Mouse (Mus musculus): Measurements from ENCODE around the gene Vwa3a. TPM values are rescaled to one million over a fixed set of nuclear protein-coding genes. Genes with fewer than 3 reads are reported as not detected.
"Not testable (repeated sequence)": the region's sequence is repeated elsewhere in the genome, so short reads cannot be mapped to it uniquely, and the experiment has no call there.

Vwa3a gene
- polyA plus RNA-seq (2015; fragmentation: Nextera tagmentation; extraction: Ambion mirVana): 0.27 and 0.31 TPM in 2 replicates

DNA sequence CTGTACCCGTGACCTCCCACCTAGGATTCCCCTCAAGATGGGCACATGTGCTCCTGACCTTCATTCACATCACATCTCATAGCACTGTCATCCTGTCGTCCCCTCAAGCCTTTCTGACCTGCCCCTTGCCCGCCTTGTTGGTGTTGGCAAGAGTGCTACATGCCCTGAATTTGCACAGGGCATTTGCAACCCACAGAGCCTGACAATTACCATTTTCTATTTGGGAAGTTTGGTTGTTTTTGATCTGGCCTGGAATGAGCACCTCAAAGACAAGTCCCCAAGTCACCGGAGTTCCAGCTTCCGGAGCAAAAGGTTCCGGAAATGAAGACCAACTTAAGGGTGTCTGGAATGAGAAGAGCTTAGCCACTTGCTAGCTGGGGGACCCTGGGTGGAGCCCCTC lies at the start of gene Vwa3a:
Vwa3a (plus strand) TSS at position 301 of the 400 bp plus-strand sequence.
- DNase-seq (ENCODE audit: low spot score): no peak

DNA sequence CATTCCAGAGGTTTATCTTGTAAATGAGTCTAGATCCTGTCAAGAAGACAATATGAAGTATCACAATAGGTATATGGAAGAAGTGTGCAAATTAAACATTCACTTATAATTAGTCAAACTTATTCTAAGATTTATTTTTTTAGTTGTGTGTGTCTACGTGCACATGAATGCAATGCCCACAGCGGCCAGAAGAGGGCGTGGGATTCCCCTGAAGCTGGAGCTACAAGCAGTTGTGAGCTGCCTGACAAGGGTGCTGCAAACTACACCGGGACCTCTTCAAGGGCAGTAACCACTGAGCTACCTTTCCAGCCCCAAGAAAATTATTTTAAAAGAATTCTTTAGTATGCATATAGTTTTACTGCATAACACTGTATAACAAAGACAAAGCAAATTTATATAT lies 48.5 kb upstream of the Vwa3a start:
- DNase-seq (ENCODE audit: low spot score): peak; percentile 21

- peak; percentile 76 for DNase-seq (ENCODE audit: low spot score)
Observed at GRCm38 (mm10) chr7:120693831-120694375, 45.2 kb upstream of the Vwa3a start.

GRCm38 (mm10) chr7:120695196-120695595 lies 43.9 kb upstream of the Vwa3a start:
- DNase-seq (ENCODE audit: low spot score): no peak

GRCm38 (mm10) chr7:120695641-120696040 lies 43.5 kb upstream of the Vwa3a start:
- DNase-seq (ENCODE audit: low spot score): no peak

DNA sequence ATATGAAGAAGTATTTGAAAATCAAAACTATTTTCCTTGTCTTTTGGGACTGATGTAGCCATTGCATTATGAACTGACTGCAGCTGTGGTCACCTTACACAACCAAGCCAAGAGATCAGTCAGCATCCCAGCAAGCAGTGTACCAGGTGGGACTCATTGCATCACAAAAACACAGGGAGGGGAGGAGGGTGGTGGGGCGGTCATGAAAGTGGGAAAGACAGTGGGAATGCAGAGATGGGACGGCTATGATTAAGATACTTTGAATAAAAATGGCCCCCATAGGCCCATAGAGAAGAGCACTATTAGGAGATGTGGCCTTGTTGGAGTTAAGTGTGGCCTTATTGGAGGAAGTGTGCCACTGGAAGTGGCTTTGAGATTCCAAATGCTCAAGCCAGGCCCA lies 42.8 kb upstream of the Vwa3a start:
- no peak for DNase-seq (ENCODE audit: low spot score)

GRCm38 (mm10) chr7:120699586-120699985 lies 39.5 kb upstream of the Vwa3a start:
- no peak for DNase-seq (ENCODE audit: low spot score)

DNA sequence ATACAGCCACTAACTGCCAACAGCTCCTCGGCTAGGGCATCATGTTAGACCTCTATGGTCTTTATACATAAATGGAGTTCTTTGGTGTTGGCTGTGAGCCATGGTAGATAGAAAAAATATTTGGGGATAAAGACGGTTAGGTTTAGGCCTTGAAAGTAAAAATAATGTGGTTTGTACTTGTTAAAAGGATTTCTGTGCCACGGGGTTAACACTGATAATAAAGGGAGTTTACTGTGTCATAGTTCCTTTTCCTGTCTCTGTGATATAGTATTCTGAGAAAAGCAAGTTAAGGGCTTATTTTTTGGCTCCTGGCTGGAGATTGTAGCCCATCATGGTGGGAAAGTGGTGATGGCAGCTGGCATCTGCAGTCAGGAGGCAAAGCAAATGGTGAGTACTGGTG lies 35.2 kb upstream of the Vwa3a start:
- no peak for DNase-seq (ENCODE audit: low spot score)

DNA sequence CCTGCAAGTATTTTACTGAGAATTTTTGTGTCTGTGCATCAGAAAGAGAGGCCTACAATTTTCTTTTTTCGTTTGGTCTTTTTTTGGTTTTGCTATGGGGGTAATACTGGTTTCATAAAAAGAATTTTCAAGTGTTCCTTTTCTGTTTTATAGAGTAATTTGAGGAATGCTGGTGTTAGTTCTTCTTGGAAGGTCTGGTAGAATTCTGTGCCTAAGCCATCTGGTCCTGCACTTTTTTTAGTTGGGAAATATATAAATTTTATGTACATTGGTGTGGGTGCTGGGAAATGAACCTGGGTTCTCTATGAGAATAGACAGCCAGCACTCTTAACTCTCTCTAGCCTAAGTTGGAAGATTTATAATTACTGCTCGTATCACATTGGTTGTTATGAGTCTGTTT lies 27.0 kb upstream of the Vwa3a start:
- no peak for DNase-seq (ENCODE audit: low spot score)

DNA sequence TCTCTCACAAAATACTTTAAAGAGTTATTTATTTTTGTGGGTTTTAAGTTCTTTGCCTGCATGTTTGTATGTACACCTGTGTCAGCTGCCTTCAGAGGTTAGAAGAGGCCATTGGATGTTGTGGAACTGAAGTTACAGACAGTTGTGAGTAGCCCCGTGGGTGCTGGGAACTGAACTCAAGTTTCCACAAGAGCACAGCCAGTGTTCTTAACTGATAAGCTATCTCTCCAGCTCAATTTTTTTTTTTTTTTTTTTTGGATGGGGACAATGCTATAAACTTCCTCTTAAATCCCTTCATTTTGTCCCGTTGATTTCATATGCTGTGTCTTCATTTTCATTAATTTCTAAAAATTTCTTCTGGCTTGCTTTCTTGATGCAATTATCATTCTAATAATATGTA lies 25.9 kb upstream of the Vwa3a start:
- no peak for DNase-seq (ENCODE audit: low spot score)

GRCm38 (mm10) chr7:120713951-120714350 lies 25.2 kb upstream of the Vwa3a start:
- DNase-seq (ENCODE audit: low spot score): not testable (repeated sequence)

- DNase-seq (ENCODE audit: low spot score): no peak
Observed at GRCm38 (mm10) chr7:120717261-120717660, 21.9 kb upstream of the Vwa3a start.

DNA sequence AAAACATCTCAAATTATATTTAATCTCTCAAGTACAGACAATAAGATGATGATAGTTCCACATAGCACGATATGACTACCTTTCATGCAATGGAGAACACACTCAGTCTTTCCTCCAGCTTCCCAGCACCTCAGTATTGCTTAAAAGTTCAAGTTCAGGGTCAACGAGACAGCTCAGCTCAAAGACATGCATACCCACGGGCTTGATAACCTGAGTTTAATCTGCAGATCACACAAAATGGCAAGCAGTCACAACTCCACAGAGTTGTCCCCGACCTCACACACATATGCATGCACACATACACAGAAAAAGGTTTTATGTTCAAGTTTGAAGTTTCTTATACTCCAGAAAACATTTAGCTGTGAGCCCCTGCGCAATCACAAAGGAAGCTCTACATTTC lies 18.1 kb upstream of the Vwa3a start:
- DNase-seq (ENCODE audit: low spot score): no peak

- DNase-seq (ENCODE audit: low spot score): no peak
Observed at GRCm38 (mm10) chr7:120721456-120721855, 17.7 kb upstream of the Vwa3a start.

GRCm38 (mm10) chr7:120722063-120722462 lies 17.1 kb upstream of the Vwa3a start:
- peak; percentile 23 for DNase-seq (ENCODE audit: low spot score)

- no peak for DNase-seq (ENCODE audit: low spot score)
Observed at GRCm38 (mm10) chr7:120722839-120723278, 16.3 kb upstream of the Vwa3a start.

DNA sequence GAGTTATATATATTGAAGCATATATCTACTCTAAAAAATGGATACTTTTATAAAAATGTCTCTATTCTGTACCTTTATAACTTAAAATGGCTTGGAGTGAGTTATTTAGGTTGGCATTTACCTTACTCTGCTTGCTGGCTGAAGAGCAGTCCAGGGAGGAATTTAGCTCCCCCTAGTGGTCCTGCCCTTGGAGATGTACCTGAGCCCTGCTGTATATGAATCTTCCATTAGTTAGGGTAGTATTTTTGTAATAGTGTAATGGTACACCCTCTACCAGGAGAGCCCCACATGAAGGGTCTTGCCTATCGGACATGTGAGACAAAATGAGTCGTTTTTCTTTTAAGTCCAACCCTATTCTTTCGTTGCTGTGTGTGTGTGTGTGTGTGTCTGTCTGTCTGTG lies 11.5 kb upstream of the Vwa3a start:
- DNase-seq (ENCODE audit: low spot score): peak; percentile 73

GRCm38 (mm10) chr7:120729635-120730034 lies 9.5 kb upstream of the Vwa3a start:
- DNase-seq (ENCODE audit: low spot score): peak; percentile 29

DNA sequence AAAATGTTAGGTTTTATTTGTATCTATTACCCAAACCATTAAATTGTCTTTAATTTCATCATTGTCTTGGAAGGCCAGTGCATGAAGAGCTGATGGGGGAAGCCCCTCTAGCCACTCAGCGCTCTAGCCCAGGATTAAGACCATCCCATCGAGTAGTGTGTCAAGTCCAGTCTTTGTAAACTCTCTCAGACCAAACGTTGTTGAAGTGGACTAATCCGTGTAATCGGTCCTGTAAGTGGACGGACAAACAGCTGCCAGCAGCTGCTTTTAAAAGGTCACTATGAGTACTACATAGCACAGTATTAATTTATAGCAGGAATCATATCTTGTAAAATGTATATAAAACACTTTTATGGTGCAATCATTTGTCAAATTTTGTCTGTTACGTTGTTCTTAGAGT lies 6.2 kb upstream of the Vwa3a start:
- DNase-seq (ENCODE audit: low spot score): no peak

GRCm38 (mm10) chr7:120739558-120740101 lies 512 bp downstream of the Vwa3a start:
- no peak for DNase-seq (ENCODE audit: low spot score)

DNA sequence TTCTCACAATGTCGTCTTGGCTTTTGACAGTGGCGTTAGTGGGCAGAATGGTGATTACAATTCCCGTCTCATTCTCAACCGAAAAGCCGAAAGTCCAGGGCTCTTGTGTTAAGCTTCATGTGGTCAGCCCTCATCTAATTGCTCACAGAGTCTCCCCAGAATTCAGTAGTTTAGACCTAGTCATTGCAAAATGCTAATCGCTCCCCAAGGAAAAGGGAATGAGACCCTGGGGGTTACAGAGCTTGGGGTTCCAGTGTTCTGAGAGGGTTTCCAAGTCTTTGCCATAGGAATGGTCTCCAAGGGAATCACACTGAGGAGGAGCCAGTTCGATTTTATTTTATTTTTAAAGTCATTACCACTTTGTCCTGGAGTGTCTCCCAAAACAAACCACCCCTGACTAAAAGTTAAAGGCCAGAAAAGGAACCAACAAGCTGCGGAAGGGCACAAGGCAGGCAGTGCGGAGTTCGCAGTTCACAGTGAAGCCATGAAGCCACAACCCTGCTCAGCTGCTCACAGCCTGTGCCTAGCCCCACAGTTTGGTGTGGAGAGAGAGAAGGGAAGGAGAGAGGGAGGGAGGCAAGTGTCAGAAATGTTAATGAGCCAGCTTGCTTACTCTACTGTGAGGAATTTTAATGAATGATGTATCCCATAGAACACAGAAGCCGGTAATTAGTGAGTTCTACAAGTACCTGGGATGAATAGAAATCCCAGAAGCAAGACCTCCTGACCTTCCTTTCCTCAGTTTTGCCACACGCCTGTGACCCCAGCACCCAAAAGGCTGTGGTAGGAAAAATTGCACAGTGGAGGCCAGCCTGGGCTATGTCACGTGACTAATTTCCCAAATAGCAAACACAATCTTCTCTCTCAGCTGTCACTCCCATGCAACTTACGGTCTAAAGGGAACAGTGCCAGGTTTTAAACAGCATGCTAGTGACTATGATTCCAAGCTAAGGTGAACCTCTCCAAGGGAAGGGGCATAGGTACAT lies 4.5 kb downstream of the Vwa3a start:
- DNase-seq (ENCODE audit: low spot score): no peak

DNA sequence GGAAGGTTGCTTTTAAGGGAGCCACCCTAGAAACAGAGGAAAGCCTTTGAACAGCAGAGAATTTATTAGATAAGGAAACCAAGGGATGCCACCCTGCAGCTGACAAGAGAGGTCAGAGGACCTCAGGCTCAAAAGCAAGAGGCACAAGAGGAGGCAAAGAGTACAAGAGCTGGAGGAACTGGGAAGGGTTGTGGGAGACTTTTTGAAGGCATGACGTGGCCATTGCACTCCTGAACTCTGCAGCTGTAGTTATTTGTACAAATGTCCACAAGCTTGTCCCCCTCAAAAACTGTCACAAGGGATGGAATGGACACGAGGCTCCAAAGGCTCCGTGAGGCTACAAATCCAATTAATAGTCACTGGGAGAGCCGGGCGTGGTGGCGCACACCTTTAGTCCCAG lies 5.5 kb downstream of the Vwa3a start:
- no peak for DNase-seq (ENCODE audit: low spot score)

Data from thymus, postnatal 0 days (tissue).